Mouse (Mus musculus) embryonic facial prominence, embryonic 12.5 days (tissue): Measurements from ENCODE around the gene Mt1. TPM values are rescaled to one million over a fixed set of nuclear protein-coding genes. Genes with fewer than 3 reads are reported as not detected.

ENCODE experiments used
- ATAC-seq: fragments of 200-750 bp; cut with Nextera tagmentation; 2 replicates; pipeline ENCODE4 v1.8.0; 2017; ENCODE audit not compliant: insufficient number of reproducible peaks, insufficient read depth, low FRiP score, low TSS enrichment
- H3K27ac ChIP-seq: fragments of 300-500 bp; sonication (generic); 2 replicates; pipeline ENCODE4 v1.5.1; 2016; ENCODE audit warnings: mild to moderate bottlenecking
- H3K27me3 ChIP-seq: fragments of 300-500 bp; sonication (generic); 2 replicates; pipeline ENCODE4 v1.6.1; 2016; ENCODE audit warnings: mild to moderate bottlenecking, moderate library complexity
- H3K36me3 ChIP-seq: fragments of 300-500 bp; sonication (generic); 2 replicates; pipeline ENCODE4 v1.6.1; 2016; ENCODE audit warnings: mild to moderate bottlenecking
- H3K4me1 ChIP-seq: fragments of 300-500 bp; sonication (generic); 2 replicates; pipeline ENCODE4 v1.6.1; 2016
- H3K4me2 ChIP-seq: fragments of 300-500 bp; sonication (generic); replicated peaks from 2 replicates; pipeline ENCODE4 v1.6.1; 2016; ENCODE audit warnings: mild to moderate bottlenecking, moderate library complexity
- H3K4me3 ChIP-seq: fragments of 300-500 bp; sonication (generic); 2 replicates; pipeline ENCODE4 v1.5.1; 2016; ENCODE audit warnings: mild to moderate bottlenecking
- H3K9ac ChIP-seq: fragments of 300-500 bp; sonication (generic); 2 replicates; pipeline ENCODE4 v1.6.1; 2016; ENCODE audit warnings: mild to moderate bottlenecking, moderate library complexity
- H3K9me3 ChIP-seq: fragments of 300-500 bp; sonication (generic); 2 replicates; pipeline ENCODE4 v1.6.1; 2016; ENCODE audit warnings: mild to moderate bottlenecking, moderate library complexity
- WGBS: fragments of 180-500 bp; shearing (Covaris S2); methylation state at CpG from one replicate; pipeline ENCODE4 v1.1.7; 2016; 5-methylcytosine and 5-hydroxymethylcytosine counted together
- polyA plus RNA-seq: library from polyadenylated mRNA; unstranded; fragments of >200 nt; fragmentation: Nextera tagmentation; extraction: Ambion mirVana; gene quantifications from 2 replicates; pipeline ENCODE4 v1.2.1, GENCODE M21; 2016

Mt1 gene
- polyA plus RNA-seq, 1 experiment from 2014 or later, result 73.3 TPM

- 77% methylated on average over 3 of the region's 3 CpGs for WGBS
- no peak overlapping the region for H3K4me3 ChIP-seq
- no peak for ATAC-seq
- no peak overlapping the region for H3K4me2 ChIP-seq
- H3K9ac ChIP-seq, result no peak overlapping the region
- no peak overlapping the region for H3K27ac ChIP-seq
- no peaks in the 10 kb centered on the region for H3K27me3 ChIP-seq
- H3K9me3 ChIP-seq, result no peaks in the 10 kb centered on the region
- H3K36me3 ChIP-seq, result no peaks in the 10 kb centered on the region
- H3K4me1 ChIP-seq, result peaks cover 10% of the 10 kb centered on the region; the same call in 1 of the 2 replicates
Measured at GRCm38 (mm10) chr8:94210225-94210624, 31.3 kb downstream of the Mt1 start.

- 64% methylated on average over 6 of the region's 6 CpGs for WGBS
- H3K9ac ChIP-seq, result peak overlapping the region; percentile 35; the same call in 1 of the 2 replicates
Measured at GRCm38 (mm10) chr8:94213819-94214218, 34.9 kb downstream of the Mt1 start.

GRCm38 (mm10) chr8:94214252-94215173 is 35.6 kb downstream of the Mt1 start, which contains the start of gene Nup93:
Nup93 (plus strand) TSS chr8:94214564.
- WGBS, result under 1% methylated on average over 68 of the region's 68 CpGs
- no peaks in the 10 kb centered on the region for H3K27me3 ChIP-seq
- H3K36me3 ChIP-seq, result no peaks in the 10 kb centered on the region
- H3K9me3 ChIP-seq, result no peaks in the 10 kb centered on the region
- H3K4me3 ChIP-seq, result peak within 1 kb of the TSS; percentile 84
- H3K9ac ChIP-seq, result peak within 1 kb of the TSS; percentile 77
- ATAC-seq, result peak; percentile 91
- H3K4me2 ChIP-seq, result peak within 1 kb of the TSS; percentile 91
- H3K4me1 ChIP-seq, result peaks cover 14% of the 10 kb centered on the region; the same call in 1 of the 2 replicates
- H3K27ac ChIP-seq, result 0 out of 2 replicates have a peak within 1 kb of the TSS, but pooled peaks have one; percentile 46

More at GRCm38 (mm10) chr8:94213819-94214218, 34.9 kb downstream of the Mt1 start:
- peak overlapping the region; percentile 91 for H3K4me2 ChIP-seq
- no peak overlapping the region for H3K27ac ChIP-seq
- H3K27me3 ChIP-seq, result no peaks in the 10 kb centered on the region
- H3K36me3 ChIP-seq, result no peaks in the 10 kb centered on the region
- peaks cover 14% of the 10 kb centered on the region; the same call in 1 of the 2 replicates for H3K4me1 ChIP-seq
- ATAC-seq, result no peak
- H3K4me3 ChIP-seq, result peak overlapping the region; percentile 84
- no peaks in the 10 kb centered on the region for H3K9me3 ChIP-seq

GRCm38 (mm10) chr8:94227381-94227939 is 48.6 kb downstream of the Mt1 start:
- H3K27ac ChIP-seq, result no peak overlapping the region
- H3K9me3 ChIP-seq, result no peaks in the 10 kb centered on the region
- no peaks in the 10 kb centered on the region for H3K36me3 ChIP-seq
- no peak overlapping the region for H3K4me3 ChIP-seq
- H3K9ac ChIP-seq, result no peak overlapping the region
- WGBS, result 86% methylated on average over 7 of the region's 7 CpGs
- no peak for ATAC-seq
- H3K4me1 ChIP-seq, result no peaks in the 10 kb centered on the region
- H3K27me3 ChIP-seq, result no peaks in the 10 kb centered on the region
- H3K4me2 ChIP-seq, result no peak overlapping the region

Other genes with a start within 250 kb of the Mt1 start
- 58.0 and 60.1 TPM in 2 replicates for gene Amfr, start 166.2 kb upstream of the Mt1 start, polyA plus RNA-seq
- gene Nudt21, start 142.1 kb upstream of the Mt1 start, polyA plus RNA-seq, result 124 and 140 TPM in 2 replicates
- gene Ogfod1, start 141.9 kb upstream of the Mt1 start, polyA plus RNA-seq, result 14.4 and 15.6 TPM in 2 replicates
- 15.9 and 17.1 TPM in 2 replicates for gene Bbs2, start 80.2 kb upstream of the Mt1 start, polyA plus RNA-seq
- gene Mt4, start 41.9 kb upstream of the Mt1 start, polyA plus RNA-seq, result not detected in 2 replicates
- 4.7 and 5.7 TPM in 2 replicates for gene Mt3, start 26.5 kb upstream of the Mt1 start, polyA plus RNA-seq
- 28.6 and 37.7 TPM in 2 replicates for gene Mt2, start 6.4 kb upstream of the Mt1 start, polyA plus RNA-seq
- gene Nup93, start 35.5 kb downstream of the Mt1 start, polyA plus RNA-seq, result 110 TPM in 2 replicates
- gene Slc12a3, start 150.1 kb downstream of the Mt1 start, polyA plus RNA-seq, result 0.12 TPM in 1 of 2 replicates, not detected in the other
- 58.3 and 58.4 TPM in 2 replicates for gene Herpud1, start 207.4 kb downstream of the Mt1 start, polyA plus RNA-seq